ENCODE assay signal across 8 mouse cellular contexts in the genomic region with DNA sequence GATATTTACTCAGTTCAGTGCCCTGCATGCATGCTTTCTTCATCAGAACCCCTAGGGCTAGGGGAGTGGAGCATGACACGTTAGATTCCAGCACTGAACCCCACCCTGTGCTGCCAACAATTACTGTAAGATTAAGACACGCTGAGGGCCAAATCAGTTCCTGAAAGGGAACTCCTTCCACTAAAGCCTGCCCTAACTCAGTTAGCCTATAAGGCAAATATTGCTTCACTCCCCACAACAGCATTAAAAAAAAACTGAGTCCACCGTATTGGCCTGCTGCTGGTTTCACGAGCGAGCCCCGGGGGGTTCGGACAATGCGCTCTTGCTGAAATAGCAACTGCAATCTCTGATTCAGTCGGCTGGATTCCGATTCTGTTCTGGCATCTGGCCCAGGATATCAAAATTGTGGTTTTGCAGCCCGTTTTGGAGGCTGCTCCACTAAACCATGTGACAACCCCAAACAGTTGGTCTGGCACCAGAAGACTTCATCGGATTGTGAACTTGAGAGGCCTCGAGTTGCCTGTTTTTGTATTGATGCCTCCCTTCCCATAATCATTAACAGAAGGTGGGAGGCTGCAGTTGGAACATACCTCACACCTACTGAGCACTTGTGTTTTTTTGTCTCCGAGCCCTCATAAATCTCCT. TPM values are rescaled to one million over a fixed set of nuclear protein-coding genes. Genes with fewer than 3 reads are reported as not detected.
DNase-seq lines count a peak whose midpoint lies in the region; ATAC-seq and TF ChIP-seq lines count a peak whose summit lies in the region.

No protein-coding gene starts in this region.

- H3K27ac ChIP-seq in heart, embryonic 11.5 days (ENCODE audit: low read depth, low read length): no peak overlapping the region
- H3K27ac ChIP-seq in kidney, embryonic 16.5 days (ENCODE audit: low read length): peak overlapping the region; percentile 54; the same call in 1 of the 2 replicates
- no peak overlapping the region for H3K27ac ChIP-seq in liver, embryonic 14.5 days

- no peaks in the 10 kb centered on the region for H3K4me1 ChIP-seq in heart, embryonic 11.5 days (ENCODE audit: control insufficient read depth, insufficient read depth, low read length)
- H3K4me1 ChIP-seq in kidney, embryonic 16.5 days (ENCODE audit: insufficient read depth, low read length): peaks cover 13% of the 10 kb centered on the region
- no peaks in the 10 kb centered on the region for H3K4me1 ChIP-seq in liver, embryonic 14.5 days (replicated peaks; ENCODE audit: control insufficient read depth in 2 of 2, insufficient read depth in 2 of 2, low read length in 1 of 2)

- no peak overlapping the region for H3K4me2 ChIP-seq in heart, embryonic 11.5 days
- peak overlapping the region; percentile 33 for H3K4me2 ChIP-seq in kidney, embryonic 16.5 days (replicated peaks; ENCODE audit: low read depth, low read length)
- H3K4me2 ChIP-seq in liver, embryonic 14.5 days (ENCODE audit: low read depth): peak overlapping the region; percentile 11; the same call in 1 of the 2 replicates

- DNase-seq in heart, adult 11 months: peak; percentile 95
- DNase-seq in adrenal gland, postnatal 25 days: peak; percentile 59
- DNase-seq in gastrocnemius, postnatal 10 days: peak; percentile 50
- no peak for DNase-seq in liver, embryonic 14.5 days (ENCODE audit: low read depth in 3 of 3, low spot score in 3 of 3)
- DNase-seq in right cerebral cortex, postnatal 14 days: peak; percentile 24
- no peak for DNase-seq in spleen, postnatal 14 days (ENCODE audit: low spot score in 2 of 2)

- 64% methylated on average over 14 of the region's 14 CpGs for WGBS in heart, embryonic 11.5 days (ENCODE audit: insufficient replicate concordance)
- WGBS in kidney, embryonic 16.5 days: 32% methylated on average over 14 of the region's 14 CpGs
- 53% methylated on average over 14 of the region's 14 CpGs for WGBS in liver, embryonic 14.5 days (ENCODE audit: insufficient replicate concordance)

- no peak overlapping the region for H3K4me3 ChIP-seq in heart, embryonic 11.5 days (ENCODE audit: low read depth, low read length)
- no peak overlapping the region for H3K4me3 ChIP-seq in kidney, embryonic 16.5 days (ENCODE audit: low read length)
- no peak overlapping the region for H3K4me3 ChIP-seq in liver, embryonic 14.5 days (ENCODE audit: insufficient read depth in 1 of 2, low read depth in 2 of 2, low read length in 2 of 2)

- no peak overlapping the region for H3K9ac ChIP-seq in heart, embryonic 11.5 days (ENCODE audit: low read depth, low read length)
- no peak overlapping the region for H3K9ac ChIP-seq in kidney, embryonic 16.5 days (replicated peaks; ENCODE audit: low read length)
- no peak overlapping the region for H3K9ac ChIP-seq in liver, embryonic 14.5 days (replicated peaks)

- H3K27me3 ChIP-seq in heart, embryonic 11.5 days (ENCODE audit: control insufficient read depth, insufficient read depth, low read length): no peaks in the 10 kb centered on the region
- no peaks in the 10 kb centered on the region for H3K27me3 ChIP-seq in kidney, embryonic 16.5 days (ENCODE audit: insufficient read depth, low read length)
- no peaks in the 10 kb centered on the region for H3K27me3 ChIP-seq in liver, embryonic 14.5 days (ENCODE audit: control insufficient read depth, insufficient read depth, low read length)

- TF ChIP-seq EP300 in liver, embryonic 14.5 days (IDR thresholded peaks at IDR 0.05; ENCODE audit: low read depth): no peak

- no peaks in the 10 kb centered on the region for H3K9me3 ChIP-seq in heart, embryonic 11.5 days (replicated peaks; ENCODE audit: control insufficient read depth, low read length)
- H3K9me3 ChIP-seq in kidney, embryonic 16.5 days (ENCODE audit: low read length): no peaks in the 10 kb centered on the region
- no peaks in the 10 kb centered on the region for H3K9me3 ChIP-seq in liver, embryonic 14.5 days (ENCODE audit: control insufficient read depth, low read length)

- H3K36me3 ChIP-seq in heart, embryonic 11.5 days (ENCODE audit: control insufficient read depth, insufficient read depth, low read length): no peaks in the 10 kb centered on the region
- no peaks in the 10 kb centered on the region for H3K36me3 ChIP-seq in kidney, embryonic 16.5 days (ENCODE audit: insufficient read depth, low read length)
- no peaks in the 10 kb centered on the region for H3K36me3 ChIP-seq in liver, embryonic 14.5 days (replicated peaks; ENCODE audit: control insufficient read depth, insufficient read depth, low read depth)

- TF ChIP-seq CTCF in liver, embryonic 14.5 days (IDR thresholded peaks at IDR 0.05; ENCODE audit: low read depth): no peak

- ATAC-seq in heart, embryonic 11.5 days (replicated peaks; ENCODE audit: insufficient number of reproducible peaks, low FRiP score, low TSS enrichment): no peak
- ATAC-seq in kidney, embryonic 16.5 days (ENCODE audit: low FRiP score, low TSS enrichment): peak; percentile 85
- no peak for ATAC-seq in liver, embryonic 14.5 days (ENCODE audit: insufficient read depth)

RNA-seq across cellular contexts. Expression of gene Wnt16, which starts 7.7 kb away (rescaled TPM):
- polyA plus RNA-seq in heart, embryonic 11.5 days (2014; fragmentation: Nextera tagmentation; extraction: Ambion mirVana): 0.93 and 1.0 TPM in 2 replicates
- not detected in 2 replicates for total RNA-seq in adrenal gland, postnatal 25 days (2021)
- total RNA-seq in gastrocnemius, postnatal 10 days (2021): 1 to 10 TPM; 1.9 to 3.3 TPM
- polyA plus RNA-seq in kidney, embryonic 16.5 days (2015; fragmentation: Nextera tagmentation; extraction: Ambion mirVana): 0.87 and 1.4 TPM in 2 replicates
- 0.04 TPM in 1 of 2 replicates, not detected in the other for polyA plus RNA-seq in liver, embryonic 14.5 days (2012; rRNA removed)
- polyA plus RNA-seq in liver, embryonic 14.5 days (2014; fragmentation: Nextera tagmentation; extraction: Ambion mirVana): not detected in 2 replicates

Comparison
In these comparisons a context has a peak if more than half of its experiments do, and no peak if none do; other contexts are left out.
1. DNase-seq: peak in heart, adult 11 months (single experiment), adrenal gland, postnatal 25 days (single experiment), gastrocnemius, postnatal 10 days (single experiment) and right cerebral cortex, postnatal 14 days (single experiment); none in liver, embryonic 14.5 days (0 of 3) and spleen, postnatal 14 days (0 of 2).